Mouse (Mus musculus) megakaryocyte-erythroid progenitor cell, adult 5 weeks (primary cell): Measurements from ENCODE around the gene Enpp3. TPM values are rescaled to one million over a fixed set of nuclear protein-coding genes. Genes with fewer than 3 reads are reported as not detected.

Experiments used
- polyA plus RNA-seq: library from polyadenylated mRNA; stranded (reverse); fragments of >175 nt; gene quantifications from 2 replicates; pipeline ENCODE4 v1.2.3, GENCODE M21; 2012

The Enpp3 gene
- polyA plus RNA-seq = 0.04 TPM in 1 of 2 replicates, not detected in the other

DNA sequence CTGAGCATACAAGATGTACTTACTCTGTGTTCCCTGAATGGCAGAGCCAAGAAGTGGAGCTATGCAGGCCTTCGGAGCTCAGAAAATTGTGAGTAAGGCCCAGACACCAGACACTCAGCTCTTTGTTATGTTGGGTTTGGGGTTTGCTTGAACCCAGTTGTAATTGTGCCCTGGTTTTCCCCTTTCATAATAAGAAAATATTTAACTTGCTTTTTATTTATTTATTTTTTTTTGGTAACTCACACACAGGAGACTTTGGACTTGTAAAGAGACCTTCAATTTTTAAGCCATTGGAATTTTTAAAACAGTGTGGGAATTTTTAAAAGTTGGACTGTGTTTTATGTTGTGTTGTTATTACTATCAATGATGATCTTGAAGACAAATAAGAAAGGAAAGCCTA lies at the start of gene Enpp3:
Enpp3 (minus strand) TSS at position 148 of the 400 bp plus-strand sequence.

GRCm38 (mm10) chr10:24869760-24870290 lies 27.2 kb upstream of the Enpp3 start, which contains the start of gene Med23:
Gene Med23 (plus strand): TSS chr10:24869986.

Other genes with a start within 250 kb of the Enpp3 start
- gene Ccn2, start 247.4 kb downstream of the Enpp3 start, polyA plus RNA-seq = 0.02 and 0.41 TPM in 2 replicates
- 1.2 and 1.3 TPM in 2 replicates for gene Enpp1, start 130.7 kb downstream of the Enpp3 start, polyA plus RNA-seq
- gene Med23, start 27.2 kb upstream of the Enpp3 start, polyA plus RNA-seq = 9.1 and 9.4 TPM in 2 replicates
- gene Arg1, start 84.7 kb upstream of the Enpp3 start, polyA plus RNA-seq = 0.24 and 0.36 TPM in 2 replicates